Mouse (Mus musculus) ES-Bruce4 (cell line): Measurements from ENCODE around the gene Tdrd6. TPM values are rescaled to one million over a fixed set of nuclear protein-coding genes. Genes with fewer than 3 reads are reported as not detected.

Experiments used
- H3K27ac ChIP-seq: 2 replicates; pipeline ENCODE4 v1.5.1; 2012; ENCODE audit warnings: low read length, inconsistent platforms; ENCODE audit not compliant: insufficient read depth
- H3K27me3 ChIP-seq: 2 replicates; pipeline ENCODE4 v1.6.1; 2012; ENCODE audit warnings: mild to moderate bottlenecking, low read length, inconsistent platforms; ENCODE audit not compliant: control insufficient read depth, poor library complexity, insufficient read depth, severe bottlenecking
- H3K36me3 ChIP-seq: 2 replicates; pipeline ENCODE4 v1.6.1; 2012; ENCODE audit warnings: inconsistent platforms, mild to moderate bottlenecking, low read length, moderate library complexity; ENCODE audit not compliant: control insufficient read depth, poor library complexity, insufficient read depth, severe bottlenecking
- H3K4me1 ChIP-seq: one replicate; pipeline ENCODE4 v1.8.1; 2011; ENCODE audit warnings: low read length; ENCODE audit not compliant: control insufficient read depth, insufficient read depth
- H3K4me3 ChIP-seq: 2 replicates; pipeline ENCODE4 v1.5.1; 2011; ENCODE audit warnings: low read depth, mild to moderate bottlenecking, low read length
- H3K9ac ChIP-seq: 2 replicates; pipeline ENCODE4 v1.6.1; 2012; ENCODE audit warnings: low read depth, mild to moderate bottlenecking, inconsistent platforms; ENCODE audit not compliant: poor library complexity, severe bottlenecking
- H3K9me3 ChIP-seq: replicated peaks from 2 replicates; pipeline ENCODE4 v1.6.1; 2012; ENCODE audit warnings: mild to moderate bottlenecking, low read length, inconsistent platforms; ENCODE audit not compliant: control insufficient read depth, poor library complexity, insufficient read depth, severe bottlenecking
- CTCF ChIP-seq: IDR thresholded peaks from one replicate; pipeline ENCODE4 v1.8.1; 2011; ENCODE audit warnings: low read depth, low read length
- EP300 ChIP-seq: IDR thresholded peaks from 2 replicates; pipeline ENCODE4 v1.6.1; 2011; ENCODE audit warnings: low read depth, low read length; ENCODE audit not compliant: insufficient read depth
- POLR2A ChIP-seq: IDR thresholded peaks from one replicate; pipeline ENCODE4 v1.8.1; 2011; ENCODE audit warnings: low read length; ENCODE audit not compliant: insufficient read depth
- polyA plus RNA-seq: library from polyadenylated mRNA; stranded (reverse); fragments of >200 nt; gene quantifications from 2 replicates; pipeline ENCODE4 v1.2.4, GENCODE M21; 2011; ENCODE audit warnings: low read depth; ENCODE audit not compliant: missing spikeins, insufficient read depth, insufficient read length

The Tdrd6 gene
- polyA plus RNA-seq: 0.11 and 0.54 TPM in 2 replicates

GRCm38 (mm10) chr17:43629496-43630426 is at the start of gene Tdrd6:
Tdrd6 (minus strand) TSS chr17:43630299.
- H3K27me3 ChIP-seq: peaks cover 12% of the 10 kb centered on the region
- peaks cover 2% of the 10 kb centered on the region for H3K4me1 ChIP-seq
- H3K27ac ChIP-seq: no peak within 1 kb of the TSS
- no peaks in the 10 kb centered on the region for H3K9me3 ChIP-seq
- H3K9ac ChIP-seq: peak within 1 kb of the TSS; percentile 37; the same call in 1 of the 2 replicates
- peak within 1 kb of the TSS; percentile 59 for H3K4me3 ChIP-seq
- H3K36me3 ChIP-seq: no peaks in the 10 kb centered on the region
- TF ChIP-seq EP300 (no peak), POLR2A (no peak), CTCF (no peak)

- H3K27ac ChIP-seq: no peak overlapping the region
- no peaks in the 10 kb centered on the region for H3K9me3 ChIP-seq
- no peak for TF ChIP-seq CTCF
- TF ChIP-seq POLR2A: no peak
- TF ChIP-seq EP300: no peak
- H3K36me3 ChIP-seq: no peaks in the 10 kb centered on the region
- H3K27me3 ChIP-seq: no peaks in the 10 kb centered on the region
- H3K9ac ChIP-seq: no peak overlapping the region
- H3K4me3 ChIP-seq: no peak overlapping the region
- H3K4me1 ChIP-seq: no peaks in the 10 kb centered on the region
These were observed 47.2 kb upstream of the Tdrd6 start for GRCm38 (mm10) chr17:43677317-43677716.

GRCm38 (mm10) chr17:43676241-43676640 is 46.1 kb upstream of the Tdrd6 start:
- Histone ChIP-seq H3K36me3 (no peaks in the 10 kb centered on the region), H3K4me1 (no peaks in the 10 kb centered on the region), H3K4me3 (no peak overlapping the region), H3K27me3 (no peaks in the 10 kb centered on the region), H3K9ac (no peak overlapping the region), H3K9me3 (no peaks in the 10 kb centered on the region), H3K27ac (no peak overlapping the region)
- no peak for TF ChIP-seq CTCF

GRCm38 (mm10) chr17:43675228-43675627 is 45.1 kb upstream of the Tdrd6 start:
- H3K27ac ChIP-seq: no peak overlapping the region
- no peaks in the 10 kb centered on the region for H3K9me3 ChIP-seq
- H3K36me3 ChIP-seq: no peaks in the 10 kb centered on the region
- H3K4me1 ChIP-seq: no peaks in the 10 kb centered on the region
- no peak overlapping the region for H3K9ac ChIP-seq
- no peaks in the 10 kb centered on the region for H3K27me3 ChIP-seq
- TF ChIP-seq CTCF (no peak), POLR2A (no peak), EP300 (no peak)
- H3K4me3 ChIP-seq: no peak overlapping the region

GRCm38 (mm10) chr17:43671907-43672306 is 41.8 kb upstream of the Tdrd6 start:
- Histone ChIP-seq H3K27me3 (no peaks in the 10 kb centered on the region), H3K9ac (no peak overlapping the region), H3K4me1 (no peaks in the 10 kb centered on the region), H3K36me3 (no peaks in the 10 kb centered on the region), H3K9me3 (no peaks in the 10 kb centered on the region), H3K27ac (no peak overlapping the region), H3K4me3 (no peak overlapping the region)
- TF ChIP-seq POLR2A (no peak), EP300 (no peak), CTCF (no peak)

GRCm38 (mm10) chr17:43669145-43669695 is 39.1 kb upstream of the Tdrd6 start:
- H3K4me3 ChIP-seq: no peak overlapping the region
- no peaks in the 10 kb centered on the region for H3K27me3 ChIP-seq
- no peaks in the 10 kb centered on the region for H3K9me3 ChIP-seq
- TF ChIP-seq POLR2A: no peak
- TF ChIP-seq CTCF: no peak
- TF ChIP-seq EP300: no peak
- no peak overlapping the region for H3K27ac ChIP-seq
- H3K9ac ChIP-seq: no peak overlapping the region
- no peaks in the 10 kb centered on the region for H3K36me3 ChIP-seq
- no peaks in the 10 kb centered on the region for H3K4me1 ChIP-seq
